Mouse (Mus musculus) myocyte (in vitro differentiated cells): ENCODE measurements around the gene Primpol. TPM values are rescaled to one million over a fixed set of nuclear protein-coding genes. Genes with fewer than 3 reads are reported as not detected.

ENCODE experiments used
- H3K27me3 ChIP-seq: one replicate; pipeline ENCODE4 v1.6.1; 2011; ENCODE audit not compliant: control insufficient read depth, insufficient read depth, insufficient read length
- H3K36me3 ChIP-seq: one replicate; pipeline ENCODE4 v1.6.1; 2011; ENCODE audit not compliant: control insufficient read depth, insufficient read depth
- H3K4me2 ChIP-seq: one replicate; pipeline ENCODE4 v1.6.1; 2011; ENCODE audit warnings: low read depth, control low read depth
- H3K4me3 ChIP-seq: one replicate; pipeline ENCODE4 v1.5.1; 2011; ENCODE audit warnings: mild to moderate bottlenecking, control low read depth, moderate library complexity
- H3K79me2 ChIP-seq: one replicate; pipeline ENCODE4 v1.6.1; 2011; ENCODE audit not compliant: control insufficient read depth, insufficient read depth
- H3ac ChIP-seq: one replicate; pipeline ENCODE4 v1.6.1; 2011; ENCODE audit not compliant: control insufficient read depth, insufficient read length
- CEBPB ChIP-seq: IDR thresholded peaks from 2 replicates; pipeline ENCODE4 v1.6.1; 2011; ENCODE audit warnings: mild to moderate bottlenecking, moderate library complexity; ENCODE audit not compliant: poor library complexity, insufficient read depth, severe bottlenecking
- E2F4 ChIP-seq: IDR thresholded peaks from one replicate; pipeline ENCODE4 v1.6.1; 2011; ENCODE audit warnings: mild to moderate bottlenecking, control low read depth, moderate library complexity; ENCODE audit not compliant: insufficient read depth
- MAX ChIP-seq: IDR thresholded peaks from one replicate; pipeline ENCODE4 v1.6.1; 2011; ENCODE audit warnings: low read depth, mild to moderate bottlenecking, control low read depth
- MYOD1 ChIP-seq, 3 experiments: IDR thresholded peaks; one replicate each; pipeline ENCODE4 v1.6.1; 2011; ENCODE audit warnings: control low read depth in 2 of 3, low read depth in 2 of 3, mild to moderate bottlenecking in 2 of 3, moderate library complexity in 1 of 3; ENCODE audit not compliant: insufficient read length in 2 of 3, control insufficient read depth in 1 of 3
- MYOG ChIP-seq, 3 experiments: IDR thresholded peaks; one replicate each; pipeline ENCODE4 v1.6.1; 2011; ENCODE audit warnings: control low read depth in 2 of 3, low read depth in 2 of 3, mild to moderate bottlenecking in 2 of 3; ENCODE audit not compliant: insufficient read length in 2 of 3, control insufficient read depth in 1 of 3, insufficient read depth in 1 of 3
- POLR2A ChIP-seq: IDR thresholded peaks from one replicate; pipeline ENCODE4 v1.6.1; 2011; ENCODE audit warnings: low read depth, mild to moderate bottlenecking, control low read depth, moderate library complexity; ENCODE audit not compliant: insufficient read length
- POLR2AphosphoS2 ChIP-seq: IDR thresholded peaks from one replicate; pipeline ENCODE4 v1.6.1; 2011; ENCODE audit warnings: low read depth, control low read depth; ENCODE audit not compliant: insufficient read length
- REST ChIP-seq: IDR thresholded peaks from one replicate; pipeline ENCODE4 v1.6.1; 2011; ENCODE audit warnings: mild to moderate bottlenecking, control low read depth, moderate library complexity; ENCODE audit not compliant: insufficient read depth, insufficient read length
- SRF ChIP-seq: IDR thresholded peaks from one replicate; pipeline ENCODE4 v1.6.1; 2011; ENCODE audit warnings: low read depth; ENCODE audit not compliant: control insufficient read depth, insufficient read length
- TCF12 ChIP-seq: IDR thresholded peaks from one replicate; pipeline ENCODE4 v1.6.1; 2011; ENCODE audit warnings: mild to moderate bottlenecking, control low read depth; ENCODE audit not compliant: poor library complexity, insufficient read depth, severe bottlenecking
- TCF3 ChIP-seq: IDR thresholded peaks from one replicate; pipeline ENCODE4 v1.6.1; 2011; ENCODE audit warnings: low read depth, control low read depth; ENCODE audit not compliant: insufficient read length
- USF1 ChIP-seq: IDR thresholded peaks from one replicate; pipeline ENCODE4 v1.6.1; 2011; ENCODE audit warnings: low read depth, mild to moderate bottlenecking, control low read depth, moderate library complexity
- polyA plus RNA-seq: library from polyadenylated mRNA; unstranded; fragments of >200 nt; fragmentation: generic; extraction: Trizol; gene quantifications from one replicate; pipeline ENCODE4 v1.2.1, GENCODE M21; 2012; ENCODE audit warnings: missing spikeins

Gene Primpol
- polyA plus RNA-seq, 1 experiment = 1.8 TPM

- Histone ChIP-seq H3K79me2 (no peaks in the 10 kb centered on the region), H3K36me3 (no peaks in the 10 kb centered on the region), H3K4me2 (no peak overlapping the region)
These were observed 70.4 kb downstream of the Primpol start for GRCm38 (mm10) chr8:46546431-46547176.

DNA sequence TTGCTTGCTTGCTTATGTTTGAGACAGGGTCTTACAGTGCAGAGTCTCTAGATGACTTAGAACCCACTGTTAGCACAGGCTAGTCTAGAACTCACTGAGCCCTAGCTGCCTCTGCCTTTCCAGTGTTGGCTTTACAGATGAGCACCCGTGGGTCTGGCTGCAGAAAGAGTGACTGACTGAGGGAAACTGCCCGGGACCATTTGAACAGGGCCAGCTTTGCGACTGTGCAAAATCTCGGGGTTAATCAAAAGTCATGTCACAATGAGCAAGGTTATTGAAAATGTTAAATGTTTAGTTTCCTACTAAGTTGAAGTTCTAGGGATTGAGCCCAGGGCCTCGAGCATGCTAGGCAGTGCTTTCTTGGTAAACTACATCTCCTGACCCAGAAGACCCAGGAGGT, 71.2 kb downstream of the Primpol start:
- Histone ChIP-seq H3ac (no peak overlapping the region), H3K4me3 (no peak overlapping the region), H3K79me2 (no peaks in the 10 kb centered on the region), H3K27me3 (no peaks in the 10 kb centered on the region), H3K36me3 (no peaks in the 10 kb centered on the region), H3K4me2 (no peak overlapping the region)
- TF ChIP-seq USF1 (no peak), TCF12 (no peak)

More at GRCm38 (mm10) chr8:46546431-46547176, 70.4 kb downstream of the Primpol start:
- Histone ChIP-seq H3ac (no peak overlapping the region), H3K27me3 (no peaks in the 10 kb centered on the region), H3K4me3 (no peak overlapping the region)
- TF ChIP-seq MYOG (IDR thresholded peaks at IDR 0.05; ENCODE audit: control insufficient read depth in 1 of 3, insufficient read depth in 1 of 3, insufficient read length in 2 of 3, low read depth in 2 of 3) (no peak), MYOD1 (IDR thresholded peaks at IDR 0.05; ENCODE audit: control insufficient read depth in 1 of 3, insufficient read length in 2 of 3, low read depth in 2 of 3) (no peak), SRF (no peak)

GRCm38 (mm10) chr8:46543662-46544061, 73.3 kb downstream of the Primpol start:
- H3K4me3 ChIP-seq = no peak overlapping the region
- no peaks in the 10 kb centered on the region for H3K27me3 ChIP-seq
- H3ac ChIP-seq = no peak overlapping the region
- no peaks in the 10 kb centered on the region for H3K36me3 ChIP-seq
- H3K79me2 ChIP-seq = no peaks in the 10 kb centered on the region
- no peak for TF ChIP-seq POLR2AphosphoS2
- no peak for TF ChIP-seq TCF12
- TF ChIP-seq MAX = no peak
- no peak for TF ChIP-seq REST
- no peak for TF ChIP-seq TCF3
- TF ChIP-seq USF1 = no peak
- no peak for TF ChIP-seq MYOG (IDR thresholded peaks at IDR 0.05; ENCODE audit: control insufficient read depth in 1 of 3, insufficient read depth in 1 of 3, insufficient read length in 2 of 3, low read depth in 2 of 3)
- TF ChIP-seq POLR2A = no peak
- TF ChIP-seq CEBPB = no peak
- no peak for TF ChIP-seq MYOD1 (IDR thresholded peaks at IDR 0.05; ENCODE audit: control insufficient read depth in 1 of 3, insufficient read length in 2 of 3, low read depth in 2 of 3)
- no peak for TF ChIP-seq SRF
- no peak for TF ChIP-seq E2F4
- no peak overlapping the region for H3K4me2 ChIP-seq

GRCm38 (mm10) chr8:46543191-46543590, 73.8 kb downstream of the Primpol start:
- no peak overlapping the region for H3K4me2 ChIP-seq
- no peak overlapping the region for H3ac ChIP-seq
- no peak overlapping the region for H3K4me3 ChIP-seq
- no peaks in the 10 kb centered on the region for H3K79me2 ChIP-seq
- no peak for TF ChIP-seq POLR2A
- H3K27me3 ChIP-seq = no peaks in the 10 kb centered on the region
- H3K36me3 ChIP-seq = no peaks in the 10 kb centered on the region

GRCm38 (mm10) chr8:46539701-46540100, 77.3 kb downstream of the Primpol start:
- Histone ChIP-seq H3K36me3 (no peaks in the 10 kb centered on the region), H3K79me2 (no peaks in the 10 kb centered on the region), H3K4me3 (no peak overlapping the region), H3K4me2 (peak overlapping the region; percentile 16), H3K27me3 (no peaks in the 10 kb centered on the region), H3ac (no peak overlapping the region)
- TF ChIP-seq MYOG (IDR thresholded peaks at IDR 0.05; ENCODE audit: control insufficient read depth in 1 of 3, insufficient read depth in 1 of 3, insufficient read length in 2 of 3, low read depth in 2 of 3) = peak in 1 of 3 experiments; percentile 37
- no peak for TF ChIP-seq MYOD1 (IDR thresholded peaks at IDR 0.05; ENCODE audit: control insufficient read depth in 1 of 3, insufficient read length in 2 of 3, low read depth in 2 of 3)

DNA sequence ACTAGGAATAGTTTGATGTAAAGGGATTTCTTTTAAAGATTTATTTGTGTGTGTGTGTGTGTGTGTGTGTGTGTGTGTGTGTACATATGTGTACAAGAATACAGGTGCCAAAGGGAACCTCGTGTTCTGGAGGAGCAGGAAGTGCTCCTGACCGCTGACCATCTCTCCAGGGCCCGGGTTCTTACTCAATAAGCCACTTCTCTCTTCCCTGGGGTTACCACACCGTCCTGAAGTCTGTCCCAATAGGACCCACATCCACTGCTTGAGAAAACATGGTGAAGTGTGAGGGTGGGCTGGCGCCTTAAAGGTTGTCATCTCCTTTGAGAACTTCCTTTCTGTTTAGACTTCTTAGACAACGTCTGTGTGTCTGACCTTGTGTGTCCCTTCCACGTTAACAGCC, 83.1 kb downstream of the Primpol start:
- no peak overlapping the region for H3K4me2 ChIP-seq
- TF ChIP-seq CEBPB (no peak), SRF (no peak), USF1 (no peak), MYOD1 (IDR thresholded peaks at IDR 0.05; ENCODE audit: control insufficient read depth in 1 of 3, insufficient read length in 2 of 3, low read depth in 2 of 3) (no peak), TCF12 (no peak), POLR2AphosphoS2 (no peak), MAX (no peak), POLR2A (no peak), E2F4 (no peak), TCF3 (no peak), REST (no peak), MYOG (IDR thresholded peaks at IDR 0.05; ENCODE audit: control insufficient read depth in 1 of 3, insufficient read depth in 1 of 3, insufficient read length in 2 of 3, low read depth in 2 of 3) (no peak)
- no peaks in the 10 kb centered on the region for H3K27me3 ChIP-seq
- H3K4me3 ChIP-seq = no peak overlapping the region
- no peak overlapping the region for H3ac ChIP-seq
- no peaks in the 10 kb centered on the region for H3K79me2 ChIP-seq
- H3K36me3 ChIP-seq = peaks cover 3% of the 10 kb centered on the region
